Mouse (Mus musculus) hindbrain, embryonic 14.5 days (tissue): ENCODE data around the gene Hdac4. TPM values are rescaled to one million over a fixed set of nuclear protein-coding genes. Genes with fewer than 3 reads are reported as not detected.

Experiments used
- ATAC-seq: fragments of 200-750 bp; cut with Nextera tagmentation; 2 replicates; pipeline ENCODE4 v1.8.0; 2017; ENCODE audit warnings: moderate number of reproducible peaks, mild to moderate bottlenecking, moderate TSS enrichment, moderate library complexity; ENCODE audit not compliant: low FRiP score
- DNase-seq: peaks from one replicate; pipeline ENCODE4 v3.0.0-alpha.2; 2015; ENCODE audit warnings: low spot score
- H3K27ac ChIP-seq: fragments of 300-500 bp; sonication (generic); 2 replicates; pipeline ENCODE4 v1.5.1; 2014; ENCODE audit warnings: mild to moderate bottlenecking, moderate library complexity
- H3K27me3 ChIP-seq: fragments of 300-500 bp; sonication (generic); 2 replicates; pipeline ENCODE4 v1.6.1; 2014; ENCODE audit warnings: mild to moderate bottlenecking, low read length, mixed read lengths; ENCODE audit not compliant: control insufficient read depth, insufficient read depth
- H3K36me3 ChIP-seq: fragments of 300-500 bp; sonication (generic); replicated peaks from 2 replicates; pipeline ENCODE4 v1.6.1; 2014; ENCODE audit not compliant: control insufficient read depth, insufficient read depth
- H3K4me1 ChIP-seq: fragments of 300-500 bp; sonication (generic); replicated peaks from 2 replicates; pipeline ENCODE4 v1.6.1; 2014; ENCODE audit warnings: antibody characterized with exemption, low read length, mixed read lengths; ENCODE audit not compliant: control insufficient read depth, insufficient read depth
- H3K4me2 ChIP-seq: fragments of 300-500 bp; sonication (generic); replicated peaks from 2 replicates; pipeline ENCODE4 v1.6.1; 2014; ENCODE audit warnings: mild to moderate bottlenecking, moderate library complexity
- H3K4me3 ChIP-seq: fragments of 300-500 bp; sonication (generic); replicated peaks from 2 replicates; pipeline ENCODE4 v1.5.1; 2014; ENCODE audit warnings: mild to moderate bottlenecking, low read length
- H3K9ac ChIP-seq: fragments of 300-500 bp; sonication (generic); 2 replicates; pipeline ENCODE4 v1.6.1; 2014
- H3K9me3 ChIP-seq: fragments of 300-500 bp; sonication (generic); 2 replicates; pipeline ENCODE4 v1.6.1; 2016; ENCODE audit warnings: low read length; ENCODE audit not compliant: control insufficient read depth
- WGBS: fragments of 180-500 bp; shearing (Covaris S2); extraction: QIAGEN DNeasy Blood & Tissue Kit; methylation state at CpG from one replicate; pipeline ENCODE4 v1.1.7; 2014; 5-methylcytosine and 5-hydroxymethylcytosine counted together
- polyA plus RNA-seq: library from polyadenylated mRNA; unstranded; fragments of >200 nt; fragmentation: Nextera tagmentation; extraction: Ambion mirVana; gene quantifications from 2 replicates; pipeline ENCODE4 v1.2.1, GENCODE M21; 2014

Gene Hdac4
- polyA plus RNA-seq, 1 experiment from 2014 or later = 27.5 TPM

GRCm38 (mm10) chr1:91923567-91923966, 271.9 kb downstream of the Hdac4 start:
- H3K36me3 ChIP-seq = 0 out of 2 replicates have a peak, but pooled peaks cover 4% of the 10 kb centered on the region
- H3K9me3 ChIP-seq = no peaks in the 10 kb centered on the region
- no peaks in the 10 kb centered on the region for H3K4me1 ChIP-seq
- no peaks in the 10 kb centered on the region for H3K27me3 ChIP-seq
- no peak overlapping the region for H3K4me3 ChIP-seq
- 92% methylated on average over 9 of the region's 9 CpGs for WGBS
- no peak for DNase-seq
- H3K27ac ChIP-seq = no peak overlapping the region
- ATAC-seq = no peak
- H3K9ac ChIP-seq = no peak overlapping the region
- no peak overlapping the region for H3K4me2 ChIP-seq

DNA sequence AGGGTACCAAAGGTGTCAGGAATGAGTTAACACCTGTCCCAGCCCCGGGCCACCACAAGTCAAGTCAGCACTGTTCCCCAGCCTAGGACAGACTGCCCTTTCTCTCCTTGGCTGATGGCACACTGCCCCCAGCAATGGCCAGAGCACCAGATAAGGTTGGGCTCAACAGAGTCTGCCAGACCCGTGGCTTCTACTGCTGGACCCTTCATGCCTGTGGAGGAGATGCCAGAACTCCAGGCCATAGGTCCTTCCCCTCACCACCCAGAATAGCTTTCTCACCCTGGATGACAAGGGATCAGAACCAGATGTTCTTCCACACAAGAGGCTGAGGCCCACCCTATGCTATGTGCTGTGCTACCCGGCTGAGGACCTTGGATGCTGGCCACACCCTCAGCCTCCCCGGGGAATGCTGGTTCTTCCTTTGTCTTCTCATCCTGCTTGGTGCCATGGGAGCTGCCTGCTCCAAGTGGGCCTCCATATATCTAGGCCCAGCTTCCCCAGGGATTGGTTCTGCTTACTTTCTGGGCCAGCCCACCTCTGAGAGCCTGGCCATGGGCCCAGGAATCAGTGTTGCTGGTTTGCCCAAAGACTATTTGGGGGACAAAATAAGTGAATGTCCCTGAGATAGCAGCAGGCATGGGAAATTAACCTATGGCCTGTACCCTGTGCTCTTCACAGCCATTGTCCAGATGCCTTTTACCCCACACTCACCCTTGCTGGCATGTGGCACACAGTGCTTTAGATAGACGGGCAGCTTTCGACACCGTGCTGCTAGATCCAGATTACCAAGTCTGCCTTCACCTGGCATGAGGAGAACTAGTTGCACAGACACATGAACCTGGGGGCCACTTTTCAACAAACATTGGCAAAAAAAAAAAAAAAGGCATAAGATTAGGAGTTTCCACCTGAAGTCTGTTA, 273.0 kb downstream of the Hdac4 start:
- H3K4me2 ChIP-seq = no peak overlapping the region
- H3K27me3 ChIP-seq = no peaks in the 10 kb centered on the region
- no peak overlapping the region for H3K9ac ChIP-seq
- H3K27ac ChIP-seq = no peak overlapping the region
- no peak overlapping the region for H3K4me3 ChIP-seq
- H3K4me1 ChIP-seq = no peaks in the 10 kb centered on the region
- no peaks in the 10 kb centered on the region for H3K36me3 ChIP-seq
- no peaks in the 10 kb centered on the region for H3K9me3 ChIP-seq
- no peak for DNase-seq
- ATAC-seq = no peak
- 81% methylated on average over 7 of the region's 7 CpGs for WGBS

DNA sequence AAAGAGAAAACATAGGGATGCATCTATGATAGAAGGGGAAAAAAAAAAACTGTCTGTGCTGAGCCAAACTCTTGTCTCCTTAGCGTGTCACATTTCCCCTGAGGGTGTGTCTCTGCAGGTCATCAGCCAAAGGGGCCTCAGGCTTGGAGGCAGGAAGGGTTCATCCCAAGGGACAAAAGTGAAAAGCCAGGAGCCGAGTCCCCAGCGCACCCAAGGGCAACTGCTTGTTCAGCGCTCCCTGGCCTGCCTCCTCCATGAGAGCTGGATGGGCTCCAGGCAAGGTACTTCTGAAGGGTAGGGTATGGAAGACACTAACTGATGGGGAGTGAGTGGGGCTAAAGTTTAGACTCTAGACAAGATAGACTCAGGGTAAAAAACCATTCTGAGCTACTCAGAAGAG, 273.8 kb downstream of the Hdac4 start:
- no peak for ATAC-seq
- no peak for DNase-seq

DNA sequence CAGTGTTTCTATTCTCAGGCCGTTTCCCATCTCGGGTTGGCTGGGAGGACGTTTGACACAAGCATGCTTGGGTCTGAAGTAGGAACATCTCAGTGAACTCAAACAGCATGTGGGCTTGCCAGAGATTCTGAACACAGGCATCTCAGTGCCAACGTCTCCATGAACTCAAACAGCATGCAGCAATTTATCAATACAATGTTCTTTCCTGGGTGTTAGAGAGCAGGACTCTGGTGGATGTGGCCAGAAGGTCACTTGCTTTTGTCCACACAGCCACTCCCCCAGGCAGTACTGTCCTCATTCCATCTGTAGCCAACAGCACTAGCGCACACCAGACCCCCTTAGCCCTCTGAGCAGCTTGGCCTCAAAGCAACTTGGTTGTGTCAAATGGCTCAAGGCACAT, 274.2 kb downstream of the Hdac4 start:
- Histone ChIP-seq H3K4me2 (no peak overlapping the region), H3K4me3 (no peak overlapping the region), H3K27ac (no peak overlapping the region), H3K36me3 (no peaks in the 10 kb centered on the region), H3K4me1 (no peaks in the 10 kb centered on the region), H3K9me3 (no peaks in the 10 kb centered on the region), H3K27me3 (no peaks in the 10 kb centered on the region), H3K9ac (no peak overlapping the region)
- DNase-seq (no peak), ATAC-seq (no peak)
- 61% methylated on average over 5 of the region's 5 CpGs for WGBS

More for the DNA sequence above, 273.8 kb downstream of the Hdac4 start:
- no peak overlapping the region for H3K4me2 ChIP-seq
- no peaks in the 10 kb centered on the region for H3K4me1 ChIP-seq
- H3K27ac ChIP-seq = no peak overlapping the region
- no peak overlapping the region for H3K9ac ChIP-seq
- no peak overlapping the region for H3K4me3 ChIP-seq
- H3K9me3 ChIP-seq = no peaks in the 10 kb centered on the region
- WGBS = 88% methylated on average over 4 of the region's 4 CpGs
- H3K36me3 ChIP-seq = no peaks in the 10 kb centered on the region
- no peaks in the 10 kb centered on the region for H3K27me3 ChIP-seq

- no peak overlapping the region for H3K4me3 ChIP-seq
- no peak for ATAC-seq
- no peak overlapping the region for H3K9ac ChIP-seq
- H3K36me3 ChIP-seq = no peaks in the 10 kb centered on the region
- no peak overlapping the region for H3K4me2 ChIP-seq
- DNase-seq = no peak
- no peak overlapping the region for H3K27ac ChIP-seq
- no peaks in the 10 kb centered on the region for H3K27me3 ChIP-seq
- H3K9me3 ChIP-seq = no peaks in the 10 kb centered on the region
- 30% methylated on average over 7 of the region's 7 CpGs for WGBS
- no peaks in the 10 kb centered on the region for H3K4me1 ChIP-seq
Observed at GRCm38 (mm10) chr1:91920038-91920589, 275.4 kb downstream of the Hdac4 start.

DNA sequence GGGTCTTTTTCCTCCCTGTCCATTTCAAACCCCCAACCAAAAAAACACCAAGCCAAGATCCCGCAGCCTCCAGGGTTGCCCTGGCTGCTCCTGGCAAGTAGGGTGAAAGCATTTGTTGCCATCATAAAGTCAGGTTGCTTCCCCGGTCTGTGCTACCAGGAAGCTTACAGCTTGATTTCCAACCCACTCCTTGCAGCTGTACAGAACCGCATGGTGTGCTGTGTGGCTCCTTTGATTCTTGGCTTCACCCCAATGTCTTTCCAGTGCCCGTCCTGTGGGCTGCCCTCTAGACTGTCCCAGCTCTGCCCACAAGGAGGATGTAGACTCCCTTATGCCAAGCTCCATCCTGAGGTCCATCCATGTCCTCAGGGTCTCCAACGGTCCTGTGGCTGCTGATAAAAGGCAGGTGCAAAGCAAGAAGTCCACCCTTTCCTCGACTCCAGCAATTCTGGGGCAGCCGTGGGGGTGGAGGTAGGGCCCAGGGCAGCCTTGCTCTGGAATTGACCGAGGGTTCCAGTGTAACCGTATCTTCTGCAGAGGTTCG, 277.2 kb downstream of the Hdac4 start:
- Histone ChIP-seq H3K27ac (no peak overlapping the region), H3K4me1 (no peaks in the 10 kb centered on the region), H3K36me3 (no peaks in the 10 kb centered on the region), H3K4me3 (no peak overlapping the region), H3K27me3 (no peaks in the 10 kb centered on the region), H3K9ac (no peak overlapping the region), H3K9me3 (no peaks in the 10 kb centered on the region), H3K4me2 (no peak overlapping the region)
- no peak for DNase-seq
- WGBS = 87% methylated on average over 10 of the region's 10 CpGs
- ATAC-seq = no peak

DNA sequence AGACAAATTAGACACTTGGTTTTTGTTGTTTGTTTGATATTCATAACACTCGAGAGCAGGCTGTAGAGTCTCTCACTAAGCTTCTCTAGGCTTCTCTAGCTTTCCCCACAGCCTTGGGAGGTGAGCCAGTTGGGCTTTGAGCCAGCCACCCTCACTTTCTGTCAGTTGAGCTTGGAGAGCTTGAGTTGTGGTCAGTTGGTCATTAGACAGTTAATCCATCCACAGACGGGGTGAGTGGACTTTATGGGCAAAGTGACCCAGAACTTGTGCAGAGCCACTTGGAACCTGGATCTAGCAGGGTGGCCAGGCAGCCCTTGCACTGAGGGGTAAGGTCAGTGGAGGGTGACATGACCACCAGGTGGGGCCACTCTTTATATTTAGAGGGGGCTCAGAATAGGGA, 277.9 kb downstream of the Hdac4 start:
- Histone ChIP-seq H3K4me1 (no peaks in the 10 kb centered on the region), H3K27ac (no peak overlapping the region), H3K9me3 (no peaks in the 10 kb centered on the region), H3K9ac (no peak overlapping the region), H3K4me3 (no peak overlapping the region), H3K27me3 (no peaks in the 10 kb centered on the region), H3K36me3 (no peaks in the 10 kb centered on the region), H3K4me2 (no peak overlapping the region)
- DNase-seq (no peak), ATAC-seq (no peak)
- WGBS = 84% methylated on average over 2 of the region's 2 CpGs

GRCm38 (mm10) chr1:91915961-91916360, 279.5 kb downstream of the Hdac4 start:
- H3K4me2 ChIP-seq = no peak overlapping the region
- H3K27me3 ChIP-seq = no peaks in the 10 kb centered on the region
- no peak for DNase-seq
- H3K9ac ChIP-seq = no peak overlapping the region
- H3K4me1 ChIP-seq = no peaks in the 10 kb centered on the region
- no peak overlapping the region for H3K4me3 ChIP-seq
- no peaks in the 10 kb centered on the region for H3K36me3 ChIP-seq
- H3K27ac ChIP-seq = no peak overlapping the region
- WGBS = 80% methylated on average over 5 of the region's 5 CpGs
- H3K9me3 ChIP-seq = no peaks in the 10 kb centered on the region
- no peak for ATAC-seq

DNA sequence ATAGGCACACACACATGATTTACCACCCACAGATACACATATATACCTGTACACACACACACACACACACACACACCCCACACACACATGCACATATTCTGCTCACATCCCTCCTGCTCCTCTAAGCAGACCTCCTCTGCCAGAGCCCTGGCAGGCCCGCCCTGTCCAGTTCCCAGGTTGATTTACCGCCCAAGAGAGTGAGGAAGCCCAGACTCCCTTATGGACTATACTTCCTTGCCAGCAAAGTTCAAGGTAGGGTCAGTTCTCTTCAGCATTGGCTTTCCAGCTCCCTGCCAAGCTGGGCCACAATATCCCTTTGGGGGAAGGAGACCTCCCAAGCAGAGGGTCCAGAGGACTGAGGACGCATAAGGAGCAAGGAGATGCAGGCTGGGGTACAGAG, 280.9 kb downstream of the Hdac4 start:
- no peak for ATAC-seq
- no peak for DNase-seq
- no peaks in the 10 kb centered on the region for H3K9me3 ChIP-seq
- H3K4me1 ChIP-seq = no peaks in the 10 kb centered on the region
- H3K27me3 ChIP-seq = no peaks in the 10 kb centered on the region
- no peak overlapping the region for H3K9ac ChIP-seq
- no peak overlapping the region for H3K27ac ChIP-seq
- no peak overlapping the region for H3K4me3 ChIP-seq
- H3K36me3 ChIP-seq = no peaks in the 10 kb centered on the region
- WGBS = 66% methylated on average over 3 of the region's 3 CpGs
- no peak overlapping the region for H3K4me2 ChIP-seq
